ENCODE assay signal across 10 mouse cellular contexts in the genomic region with DNA sequence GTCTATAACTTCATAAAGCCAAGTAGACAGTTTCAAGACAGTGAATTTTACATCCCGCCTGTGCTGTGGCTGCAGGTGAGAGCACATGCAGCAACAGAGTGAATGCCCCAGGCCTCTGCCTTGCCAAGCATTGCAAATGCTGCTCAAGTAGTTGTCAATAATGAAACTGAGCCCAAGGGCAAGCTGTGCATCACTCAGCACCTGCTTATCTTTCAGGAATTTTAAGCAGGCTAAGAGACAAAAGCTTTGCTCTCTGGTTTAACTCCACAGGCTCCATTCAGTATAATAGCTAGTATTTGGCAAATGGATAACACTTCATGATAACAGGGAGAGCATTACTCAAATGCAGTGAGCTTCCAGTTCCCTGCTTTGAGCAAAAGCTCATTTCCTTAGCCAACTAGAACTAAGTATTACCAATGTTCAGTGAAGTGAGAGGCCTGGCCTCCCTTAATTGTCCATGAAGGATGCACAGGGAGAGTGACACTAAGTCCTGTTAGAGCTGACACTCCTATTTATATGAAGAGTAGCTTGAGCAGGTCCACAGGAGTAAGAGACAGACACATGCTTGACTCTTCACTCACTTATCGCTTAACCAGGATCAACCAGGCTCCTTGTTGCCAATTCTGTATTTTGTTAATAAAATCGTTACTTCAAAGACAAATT.
DNase-seq lines count a peak whose midpoint lies in the region; ATAC-seq lines count a peak whose summit lies in the region.
"Had no signal": no experiment of that assay in that cellular context is flagged by ENCODE, and none has a peak within 500 bp of the region (broad histone marks: within the 10 kb centered on the region; RNA-seq: fewer than 3 reads in every experiment).

No protein-coding gene starts in this region.

- no peak overlapping the region for H3K27ac ChIP-seq in forebrain, embryonic 15.5 days (replicated peaks)
- H3K27ac ChIP-seq in hindbrain, embryonic 10.5 days: no peak overlapping the region
- H3K27ac ChIP-seq in midbrain, embryonic 15.5 days: peak overlapping the region; percentile 65
- H3K27ac ChIP-seq: liver, embryonic 15.5 days had no signal

- H3K9ac ChIP-seq in forebrain, embryonic 15.5 days (replicated peaks): no peak overlapping the region
- H3K9ac ChIP-seq in midbrain, embryonic 15.5 days: no peak overlapping the region
- H3K9ac ChIP-seq: liver, embryonic 15.5 days had no signal

- no peak overlapping the region for H3K4me2 ChIP-seq in forebrain, embryonic 15.5 days (replicated peaks)
- no peak overlapping the region for H3K4me2 ChIP-seq in midbrain, embryonic 15.5 days
- H3K4me2 ChIP-seq: liver, embryonic 15.5 days had no signal

- no peaks in the 10 kb centered on the region for H3K36me3 ChIP-seq in forebrain, embryonic 15.5 days
- no peaks in the 10 kb centered on the region for H3K36me3 ChIP-seq in hindbrain, embryonic 10.5 days
- H3K36me3 ChIP-seq in midbrain, embryonic 15.5 days (replicated peaks): no peaks in the 10 kb centered on the region
- H3K36me3 ChIP-seq: liver, embryonic 15.5 days had no signal

- DNase-seq in heart, adult 11 months: peak; percentile 89
- no peak for DNase-seq in heart, postnatal 36 days
- DNase-seq in hindbrain, embryonic 10.5 days (ENCODE audit: low spot score): peak; percentile 16
- no peak for DNase-seq in ovary, postnatal 14 days (ENCODE audit: low spot score)
- no peak for DNase-seq in adrenal gland, postnatal 36 days
- no peak for DNase-seq in gastrocnemius, postnatal 36 days
- DNase-seq: cerebellum, adult 11 months had no signal

- H3K9me3 ChIP-seq in forebrain, embryonic 15.5 days: no peaks in the 10 kb centered on the region
- H3K9me3 ChIP-seq in hindbrain, embryonic 10.5 days: no peaks in the 10 kb centered on the region
- no peaks in the 10 kb centered on the region for H3K9me3 ChIP-seq in midbrain, embryonic 15.5 days
- H3K9me3 ChIP-seq: liver, embryonic 15.5 days had no signal

- WGBS in forebrain, embryonic 15.5 days: 72% methylated on average over 3 of the region's 3 CpGs
- 76% methylated on average over 3 of the region's 3 CpGs for WGBS in hindbrain, embryonic 10.5 days
- 47% methylated on average over 3 of the region's 3 CpGs for WGBS in midbrain, embryonic 15.5 days

- intact Hi-C loops in heart, postnatal 36 days (cut with DNase I): no loop called here
- intact Hi-C loops in gastrocnemius, postnatal 36 days (cut with DNase I): no loop called here

- H3K4me1 ChIP-seq in forebrain, embryonic 15.5 days: 0 out of 2 replicates have a peak, but pooled peaks cover 4% of the 10 kb centered on the region
- peaks cover 8% of the 10 kb centered on the region for H3K4me1 ChIP-seq in hindbrain, embryonic 10.5 days (replicated peaks)
- peaks cover 8% of the 10 kb centered on the region; the same call in 1 of the 2 replicates for H3K4me1 ChIP-seq in midbrain, embryonic 15.5 days
- H3K4me1 ChIP-seq: liver, embryonic 15.5 days had no signal

- no peak overlapping the region for H3K4me3 ChIP-seq in forebrain, embryonic 15.5 days
- no peak overlapping the region for H3K4me3 ChIP-seq in hindbrain, embryonic 10.5 days
- no peak overlapping the region for H3K4me3 ChIP-seq in midbrain, embryonic 15.5 days
- H3K4me3 ChIP-seq: liver, embryonic 15.5 days had no signal

- ATAC-seq in forebrain, embryonic 15.5 days (replicated peaks): peak; percentile 85
- peak; percentile 98 for ATAC-seq in midbrain, embryonic 15.5 days (replicated peaks)

- no peaks in the 10 kb centered on the region for H3K27me3 ChIP-seq in forebrain, embryonic 15.5 days
- no peaks in the 10 kb centered on the region for H3K27me3 ChIP-seq in hindbrain, embryonic 10.5 days (ENCODE audit: insufficient read depth, poor library complexity, severe bottlenecking)
- H3K27me3 ChIP-seq in midbrain, embryonic 15.5 days (replicated peaks): no peaks in the 10 kb centered on the region
- H3K27me3 ChIP-seq: liver, embryonic 15.5 days had no signal

Comparison
In these comparisons a context has a peak if more than half of its experiments do, and no peak if none do; other contexts are left out.
1. DNase-seq: peak in heart, adult 11 months (single experiment) and hindbrain, embryonic 10.5 days (single experiment); none in heart, postnatal 36 days (0 of 2), ovary, postnatal 14 days (single experiment), adrenal gland, postnatal 36 days (0 of 2) and gastrocnemius, postnatal 36 days (0 of 2).